Mouse (Mus musculus): ENCODE measurements around the gene Gm21969. TPM values are rescaled to one million over a fixed set of nuclear protein-coding genes. Genes with fewer than 3 reads are reported as not detected.

Gm21969 gene
- polyA plus RNA-seq, 1 experiment: 0.04 TPM

GRCm38 (mm10) chr4:139616276-139617000, 13.5 kb downstream of the Gm21969 start:
- DNase-seq (ENCODE audit: extremely low spot score in 1 of 2, low spot score in 1 of 2): no peak

GRCm38 (mm10) chr4:139617001-139617364, 14.0 kb downstream of the Gm21969 start:
- no peak for DNase-seq (ENCODE audit: extremely low spot score in 1 of 2, low spot score in 1 of 2)

GRCm38 (mm10) chr4:139619765-139620164, 16.8 kb downstream of the Gm21969 start:
- DNase-seq (ENCODE audit: extremely low spot score in 1 of 2, low spot score in 1 of 2): no peak

GRCm38 (mm10) chr4:139622373-139623282, 19.6 kb downstream of the Gm21969 start, which contains the start of gene Aldh4a1:
Gene Aldh4a1, plus strand, starts transcription at chr4:139622866.
- DNase-seq (ENCODE audit: extremely low spot score in 1 of 2, low spot score in 1 of 2): peak; percentile 93 to 96

- DNase-seq (ENCODE audit: extremely low spot score in 1 of 2, low spot score in 1 of 2): no peak
Observed at GRCm38 (mm10) chr4:139623434-139624115, 20.6 kb downstream of the Gm21969 start.

GRCm38 (mm10) chr4:139624116-139624489, 21.1 kb downstream of the Gm21969 start:
- no peak for DNase-seq (ENCODE audit: extremely low spot score in 1 of 2, low spot score in 1 of 2)

- no peak for DNase-seq (ENCODE audit: extremely low spot score in 1 of 2, low spot score in 1 of 2)
Observed at GRCm38 (mm10) chr4:139624706-139625105, 21.7 kb downstream of the Gm21969 start.

GRCm38 (mm10) chr4:139627361-139627760, 24.4 kb downstream of the Gm21969 start:
- DNase-seq (ENCODE audit: extremely low spot score in 1 of 2, low spot score in 1 of 2): no peak

- no peak for DNase-seq (ENCODE audit: extremely low spot score in 1 of 2, low spot score in 1 of 2)
Observed at GRCm38 (mm10) chr4:139630171-139630570, 27.2 kb downstream of the Gm21969 start.

GRCm38 (mm10) chr4:139631141-139631540, 28.2 kb downstream of the Gm21969 start:
- DNase-seq (ENCODE audit: extremely low spot score in 1 of 2, low spot score in 1 of 2): no peak

GRCm38 (mm10) chr4:139631569-139632253, 28.7 kb downstream of the Gm21969 start:
- DNase-seq (ENCODE audit: extremely low spot score in 1 of 2, low spot score in 1 of 2): no peak

- no peak for DNase-seq (ENCODE audit: extremely low spot score in 1 of 2, low spot score in 1 of 2)
Observed at GRCm38 (mm10) chr4:139632254-139632580, 29.2 kb downstream of the Gm21969 start.

- peak in 1 of 2 experiments; percentile 86 for DNase-seq (ENCODE audit: extremely low spot score in 1 of 2, low spot score in 1 of 2)
Observed at GRCm38 (mm10) chr4:139636373-139636772, 33.4 kb downstream of the Gm21969 start.

- DNase-seq (ENCODE audit: extremely low spot score in 1 of 2, low spot score in 1 of 2): no peak
Observed at GRCm38 (mm10) chr4:139637847-139638246, 34.9 kb downstream of the Gm21969 start.

GRCm38 (mm10) chr4:139638356-139638755, 35.4 kb downstream of the Gm21969 start:
- no peak for DNase-seq (ENCODE audit: extremely low spot score in 1 of 2, low spot score in 1 of 2)

GRCm38 (mm10) chr4:139639801-139640200, 36.8 kb downstream of the Gm21969 start:
- DNase-seq (ENCODE audit: extremely low spot score in 1 of 2, low spot score in 1 of 2): no peak

- no peak for DNase-seq (ENCODE audit: extremely low spot score in 1 of 2, low spot score in 1 of 2)
Observed at GRCm38 (mm10) chr4:139640333-139640732, 37.3 kb downstream of the Gm21969 start.

GRCm38 (mm10) chr4:139640775-139641174, 37.8 kb downstream of the Gm21969 start:
- no peak for DNase-seq (ENCODE audit: extremely low spot score in 1 of 2, low spot score in 1 of 2)

GRCm38 (mm10) chr4:139641829-139642425, 38.9 kb downstream of the Gm21969 start:
- no peak for DNase-seq (ENCODE audit: extremely low spot score in 1 of 2, low spot score in 1 of 2)

- DNase-seq (ENCODE audit: extremely low spot score in 1 of 2, low spot score in 1 of 2): peak; percentile 44 to 91
Observed at GRCm38 (mm10) chr4:139643972-139644371, 41.0 kb downstream of the Gm21969 start.

All from frontal cortex, adult 2 months (tissue).